Mouse (Mus musculus) bone marrow, adult 2 months (tissue): ENCODE measurements around the gene Clnk. TPM values are rescaled to one million over a fixed set of nuclear protein-coding genes. Genes with fewer than 3 reads are reported as not detected.

Experiments used
- H3K27ac ChIP-seq: fragments of 200-500 bp; 2 replicates; pipeline ENCODE4 v1.5.1; 2012; ENCODE audit warnings: low read depth, mild to moderate bottlenecking, control low read depth, inconsistent platforms, low read length; ENCODE audit not compliant: control insufficient read depth, poor library complexity, insufficient read depth
- H3K4me1 ChIP-seq: fragments of 200-500 bp; 2 replicates; pipeline ENCODE4 v1.6.1; 2011; ENCODE audit warnings: low read length; ENCODE audit not compliant: control insufficient read depth, insufficient read depth
- H3K4me3 ChIP-seq: fragments of 200-500 bp; replicated peaks from 2 replicates; pipeline ENCODE3; 2011; ENCODE audit warnings: mild to moderate bottlenecking, low read depth, low read length, control low read depth; ENCODE audit not compliant: control insufficient read depth
- CTCF ChIP-seq: fragments of 200-500 bp; IDR thresholded peaks from 2 replicates; pipeline ENCODE4 v1.5.1; 2011; ENCODE audit warnings: low read length, control low read depth; ENCODE audit not compliant: control insufficient read depth, insufficient read depth
- POLR2A ChIP-seq: fragments of 200-500 bp; IDR thresholded peaks from 2 replicates; pipeline ENCODE4 v1.6.1; 2011; ENCODE audit warnings: low read depth, mild to moderate bottlenecking, control low read depth, low read length, borderline replicate concordance; ENCODE audit not compliant: control insufficient read depth
- WGBS: fragments of 180-500 bp; shearing (Covaris S2); methylation state at CpG from one replicate; pipeline ENCODE4 v1.1.7; 2018; 5-methylcytosine and 5-hydroxymethylcytosine counted together
- polyA plus RNA-seq: library from polyadenylated mRNA; stranded (reverse); fragments of >200 nt; gene quantifications from 2 replicates; pipeline ENCODE4 v1.2.4, GENCODE M21; 2011; ENCODE audit warnings: low replicate concordance; ENCODE audit not compliant: missing spikeins, insufficient read depth, insufficient read length

Clnk gene
- polyA plus RNA-seq, 1 experiment = not detected

GRCm38 (mm10) chr5:38869976-38870375 lies 6.6 kb downstream of the Clnk start:
- no peak overlapping the region for H3K27ac ChIP-seq
- H3K4me1 ChIP-seq = no peaks in the 10 kb centered on the region; the same call in 1 of the 2 replicates
- WGBS = 63% methylated on average over 9 of the region's 9 CpGs
- no peak overlapping the region for H3K4me3 ChIP-seq
- TF ChIP-seq CTCF = no peak
- TF ChIP-seq POLR2A = no peak

GRCm38 (mm10) chr5:38864624-38865023 lies 12.0 kb downstream of the Clnk start:
- WGBS = 14% methylated on average over 6 of the region's 6 CpGs
- Histone ChIP-seq H3K4me1 (no peaks in the 10 kb centered on the region; the same call in 1 of the 2 replicates), H3K4me3 (no peak overlapping the region), H3K27ac (no peak overlapping the region)
- TF ChIP-seq CTCF = no peak

GRCm38 (mm10) chr5:38863029-38863428 lies 13.6 kb downstream of the Clnk start:
- TF ChIP-seq POLR2A (no peak), CTCF (no peak)
- no peaks in the 10 kb centered on the region; the same call in 1 of the 2 replicates for H3K4me1 ChIP-seq

GRCm38 (mm10) chr5:38862288-38862985 lies 14.2 kb downstream of the Clnk start:
- Histone ChIP-seq H3K4me3 (no peak overlapping the region), H3K27ac (no peak overlapping the region), H3K4me1 (no peaks in the 10 kb centered on the region; the same call in 1 of the 2 replicates)
- 59% methylated on average over 13 of the region's 13 CpGs for WGBS
- no peak for TF ChIP-seq CTCF
- no peak for TF ChIP-seq POLR2A

More at GRCm38 (mm10) chr5:38863029-38863428, 13.6 kb downstream of the Clnk start:
- no peak overlapping the region for H3K4me3 ChIP-seq
- no peak overlapping the region for H3K27ac ChIP-seq
- 46% methylated on average over 3 of the region's 3 CpGs for WGBS

GRCm38 (mm10) chr5:38858015-38858721 lies 18.4 kb downstream of the Clnk start:
- Histone ChIP-seq H3K4me1 (no peaks in the 10 kb centered on the region), H3K27ac (no peak overlapping the region), H3K4me3 (no peak overlapping the region)
- TF ChIP-seq CTCF (no peak), POLR2A (no peak)
- WGBS = 16% methylated on average over 4 of the region's 4 CpGs

- 81% methylated on average over 1 of the region's 1 CpGs for WGBS
- H3K27ac ChIP-seq = no peak overlapping the region
- no peaks in the 10 kb centered on the region for H3K4me1 ChIP-seq
- no peak for TF ChIP-seq CTCF
- TF ChIP-seq POLR2A = no peak
- H3K4me3 ChIP-seq = no peak overlapping the region
These were observed 19.0 kb downstream of the Clnk start for GRCm38 (mm10) chr5:38857591-38857990.

GRCm38 (mm10) chr5:38850171-38850570 lies 26.4 kb downstream of the Clnk start:
- H3K4me3 ChIP-seq = no peak overlapping the region
- TF ChIP-seq POLR2A (no peak), CTCF (no peak)
- H3K4me1 ChIP-seq = no peaks in the 10 kb centered on the region
- no peak overlapping the region for H3K27ac ChIP-seq
- 94% methylated on average over 1 of the region's 1 CpGs for WGBS

- Histone ChIP-seq H3K4me3 (no peak overlapping the region), H3K4me1 (no peaks in the 10 kb centered on the region), H3K27ac (no peak overlapping the region)
- WGBS = 68% methylated on average over 3 of the region's 3 CpGs
- TF ChIP-seq POLR2A (no peak), CTCF (no peak)
These were observed 31.1 kb downstream of the Clnk start for GRCm38 (mm10) chr5:38845529-38845928.
